Mouse (Mus musculus) limb, embryonic 12.5 days (tissue): ENCODE results near the gene Mfn1. TPM values are rescaled to one million over a fixed set of nuclear protein-coding genes. Genes with fewer than 3 reads are reported as not detected.

Experiments used
- ATAC-seq: fragments of 200-750 bp; cut with Nextera tagmentation; 2 replicates; pipeline ENCODE4 v1.8.0; 2017; ENCODE audit warnings: low read depth, moderate TSS enrichment; ENCODE audit not compliant: insufficient number of reproducible peaks, insufficient read depth, low FRiP score, low TSS enrichment
- H3K27ac ChIP-seq: fragments of 300-500 bp; sonication (generic); 2 replicates; pipeline ENCODE4 v1.5.1; 2016; ENCODE audit warnings: mild to moderate bottlenecking, moderate library complexity
- H3K27me3 ChIP-seq: fragments of 300-500 bp; sonication (generic); 2 replicates; pipeline ENCODE4 v1.6.1; 2016; ENCODE audit warnings: mild to moderate bottlenecking, moderate library complexity
- H3K36me3 ChIP-seq: fragments of 300-500 bp; sonication (generic); 2 replicates; pipeline ENCODE4 v1.6.1; 2016; ENCODE audit warnings: mild to moderate bottlenecking, moderate library complexity
- H3K4me1 ChIP-seq: fragments of 300-500 bp; sonication (generic); replicated peaks from 2 replicates; pipeline ENCODE4 v1.6.1; 2016
- H3K4me2 ChIP-seq: fragments of 300-500 bp; sonication (generic); 2 replicates; pipeline ENCODE4 v1.6.1; 2016; ENCODE audit warnings: mild to moderate bottlenecking, moderate library complexity
- H3K4me3 ChIP-seq: fragments of 300-500 bp; sonication (generic); replicated peaks from 2 replicates; pipeline ENCODE4 v1.5.1; 2016; ENCODE audit warnings: mild to moderate bottlenecking
- H3K9ac ChIP-seq: fragments of 300-500 bp; sonication (generic); replicated peaks from 2 replicates; pipeline ENCODE4 v1.6.1; 2016; ENCODE audit warnings: mild to moderate bottlenecking, moderate library complexity
- H3K9me3 ChIP-seq: fragments of 300-500 bp; sonication (generic); 2 replicates; pipeline ENCODE4 v1.6.1; 2016; ENCODE audit warnings: mild to moderate bottlenecking, moderate library complexity
- WGBS: fragments of 180-500 bp; shearing (Covaris S2); methylation state at CpG from one replicate; pipeline ENCODE4 v1.1.7; 2016; 5-methylcytosine and 5-hydroxymethylcytosine counted together
- polyA plus RNA-seq: library from polyadenylated mRNA; unstranded; fragments of >200 nt; fragmentation: Nextera tagmentation; extraction: Ambion mirVana; gene quantifications from 2 replicates; pipeline ENCODE4 v1.2.1, GENCODE M21; 2016

The Mfn1 gene
- polyA plus RNA-seq, 1 experiment from 2014 or later: 44.3 TPM

- ATAC-seq: no peak
- Histone ChIP-seq H3K27me3 (no peaks in the 10 kb centered on the region), H3K36me3 (peaks cover 35% of the 10 kb centered on the region), H3K4me2 (no peak overlapping the region), H3K4me3 (no peak overlapping the region), H3K9ac (no peak overlapping the region), H3K27ac (no peak overlapping the region), H3K9me3 (no peaks in the 10 kb centered on the region), H3K4me1 (peaks cover 20% of the 10 kb centered on the region)
- WGBS: 91% methylated on average over 7 of the region's 7 CpGs
Observed at GRCm38 (mm10) chr3:32512686-32513284, 16.5 kb upstream of the Mfn1 start.

- Histone ChIP-seq H3K36me3 (peaks cover 42% of the 10 kb centered on the region), H3K27ac (no peak overlapping the region), H3K4me3 (no peak overlapping the region), H3K9me3 (no peaks in the 10 kb centered on the region), H3K4me2 (no peak overlapping the region), H3K27me3 (no peaks in the 10 kb centered on the region), H3K9ac (no peak overlapping the region), H3K4me1 (peaks cover 20% of the 10 kb centered on the region)
- ATAC-seq: no peak
Observed at GRCm38 (mm10) chr3:32513528-32513927, 15.7 kb upstream of the Mfn1 start.

- no peak for ATAC-seq
- no peak overlapping the region for H3K4me3 ChIP-seq
- no peaks in the 10 kb centered on the region for H3K27me3 ChIP-seq
- no peak overlapping the region for H3K4me2 ChIP-seq
- WGBS: 93% methylated on average over 4 of the region's 4 CpGs
- H3K9ac ChIP-seq: no peak overlapping the region
- H3K27ac ChIP-seq: no peak overlapping the region
- H3K36me3 ChIP-seq: peaks cover 29% of the 10 kb centered on the region
- H3K9me3 ChIP-seq: peaks cover 24% of the 10 kb centered on the region
- peaks cover 3% of the 10 kb centered on the region; the same call in 1 of the 2 replicates for H3K4me1 ChIP-seq
Observed at GRCm38 (mm10) chr3:32527181-32527580, 2.1 kb upstream of the Mfn1 start.

GRCm38 (mm10) chr3:32530041-32530440 lies 776 bp downstream of the Mfn1 start:
- ATAC-seq: no peak
- Histone ChIP-seq H3K27ac (no peak overlapping the region), H3K9me3 (peaks cover 13% of the 10 kb centered on the region), H3K4me3 (peak overlapping the region; percentile 85), H3K27me3 (no peaks in the 10 kb centered on the region), H3K4me1 (peaks cover 3% of the 10 kb centered on the region; the same call in 1 of the 2 replicates), H3K36me3 (peaks cover 31% of the 10 kb centered on the region), H3K4me2 (peak overlapping the region; percentile 64), H3K9ac (peak overlapping the region; percentile 81)
- WGBS: 16% methylated on average over 5 of the region's 5 CpGs

GRCm38 (mm10) chr3:32535692-32536091 lies 6.4 kb downstream of the Mfn1 start:
- peaks cover 74% of the 10 kb centered on the region for H3K36me3 ChIP-seq
- H3K4me2 ChIP-seq: no peak overlapping the region
- H3K27me3 ChIP-seq: no peaks in the 10 kb centered on the region
- no peak for ATAC-seq
- H3K4me3 ChIP-seq: no peak overlapping the region
- no peak overlapping the region for H3K9ac ChIP-seq
- 58% methylated on average over 1 of the region's 1 CpGs for WGBS
- no peaks in the 10 kb centered on the region for H3K9me3 ChIP-seq
- no peaks in the 10 kb centered on the region for H3K4me1 ChIP-seq
- H3K27ac ChIP-seq: no peak overlapping the region

- Histone ChIP-seq H3K27me3 (no peaks in the 10 kb centered on the region), H3K9ac (no peak overlapping the region), H3K36me3 (peaks cover 76% of the 10 kb centered on the region), H3K4me3 (no peak overlapping the region), H3K4me2 (no peak overlapping the region), H3K9me3 (no peaks in the 10 kb centered on the region), H3K4me1 (no peaks in the 10 kb centered on the region), H3K27ac (no peak overlapping the region)
- no peak for ATAC-seq
- WGBS: 81% methylated on average over 1 of the region's 1 CpGs
Observed at GRCm38 (mm10) chr3:32537556-32537955, 8.3 kb downstream of the Mfn1 start.

- H3K27ac ChIP-seq: no peak overlapping the region
- 91% methylated on average over 5 of the region's 5 CpGs for WGBS
- H3K4me2 ChIP-seq: no peak overlapping the region
- H3K36me3 ChIP-seq: peaks cover 77% of the 10 kb centered on the region
- no peaks in the 10 kb centered on the region for H3K27me3 ChIP-seq
- no peaks in the 10 kb centered on the region for H3K9me3 ChIP-seq
- no peak overlapping the region for H3K9ac ChIP-seq
- ATAC-seq: no peak
- H3K4me3 ChIP-seq: no peak overlapping the region
- no peaks in the 10 kb centered on the region for H3K4me1 ChIP-seq
Observed at GRCm38 (mm10) chr3:32538091-32538490, 8.8 kb downstream of the Mfn1 start.

- Histone ChIP-seq H3K4me2 (no peak overlapping the region), H3K4me1 (no peaks in the 10 kb centered on the region), H3K4me3 (no peak overlapping the region), H3K27ac (no peak overlapping the region), H3K9ac (no peak overlapping the region), H3K9me3 (no peaks in the 10 kb centered on the region), H3K36me3 (peaks cover 55% of the 10 kb centered on the region), H3K27me3 (no peaks in the 10 kb centered on the region)
- no peak for ATAC-seq
- 95% methylated on average over 1 of the region's 1 CpGs for WGBS
Observed at GRCm38 (mm10) chr3:32553061-32553460, 23.8 kb downstream of the Mfn1 start.

- peaks cover 80% of the 10 kb centered on the region for H3K36me3 ChIP-seq
- WGBS: 97% methylated on average over 6 of the region's 6 CpGs
Observed at GRCm38 (mm10) chr3:32563401-32563800, 34.1 kb downstream of the Mfn1 start.

GRCm38 (mm10) chr3:32573086-32573485 lies 43.8 kb downstream of the Mfn1 start:
- ATAC-seq: no peak
- no peak overlapping the region for H3K4me2 ChIP-seq
- H3K9me3 ChIP-seq: no peaks in the 10 kb centered on the region
- WGBS: 90% methylated on average over 2 of the region's 2 CpGs
- no peak overlapping the region for H3K4me3 ChIP-seq
- no peak overlapping the region for H3K27ac ChIP-seq
- H3K9ac ChIP-seq: no peak overlapping the region
- no peaks in the 10 kb centered on the region for H3K4me1 ChIP-seq
- peaks cover 90% of the 10 kb centered on the region for H3K36me3 ChIP-seq
- H3K27me3 ChIP-seq: no peaks in the 10 kb centered on the region

More at GRCm38 (mm10) chr3:32563401-32563800, 34.1 kb downstream of the Mfn1 start:
- no peaks in the 10 kb centered on the region for H3K4me1 ChIP-seq
- H3K4me3 ChIP-seq: no peak overlapping the region
- no peak overlapping the region for H3K27ac ChIP-seq
- H3K9ac ChIP-seq: no peak overlapping the region
- no peaks in the 10 kb centered on the region for H3K27me3 ChIP-seq
- no peak for ATAC-seq
- no peak overlapping the region for H3K4me2 ChIP-seq
- H3K9me3 ChIP-seq: no peaks in the 10 kb centered on the region

GRCm38 (mm10) chr3:32573881-32574280 lies 44.6 kb downstream of the Mfn1 start:
- no peak overlapping the region for H3K27ac ChIP-seq
- H3K36me3 ChIP-seq: peaks cover 87% of the 10 kb centered on the region
- no peak for ATAC-seq
- no peak overlapping the region for H3K9ac ChIP-seq
- H3K4me2 ChIP-seq: no peak overlapping the region
- WGBS: 83% methylated on average over 9 of the region's 9 CpGs
- no peaks in the 10 kb centered on the region for H3K27me3 ChIP-seq
- no peaks in the 10 kb centered on the region for H3K9me3 ChIP-seq
- H3K4me3 ChIP-seq: no peak overlapping the region
- no peaks in the 10 kb centered on the region for H3K4me1 ChIP-seq

- H3K4me3 ChIP-seq: no peak overlapping the region
- H3K36me3 ChIP-seq: peaks cover 80% of the 10 kb centered on the region
- ATAC-seq: no peak
- no peak overlapping the region for H3K27ac ChIP-seq
- WGBS: 86% methylated on average over 3 of the region's 3 CpGs
- H3K4me1 ChIP-seq: no peaks in the 10 kb centered on the region
- no peak overlapping the region for H3K9ac ChIP-seq
- H3K4me2 ChIP-seq: no peak overlapping the region
- no peaks in the 10 kb centered on the region for H3K27me3 ChIP-seq
- H3K9me3 ChIP-seq: no peaks in the 10 kb centered on the region
Observed at GRCm38 (mm10) chr3:32575151-32575550, 45.9 kb downstream of the Mfn1 start.
